Mouse (Mus musculus) heart, embryonic 12.5 days (tissue): ENCODE measurements around the gene Clip2. TPM values are rescaled to one million over a fixed set of nuclear protein-coding genes. Genes with fewer than 3 reads are reported as not detected.

ENCODE experiments used
- ATAC-seq: fragments of 200-750 bp; cut with Nextera tagmentation; 2 replicates; pipeline ENCODE4 v1.8.0; 2017; ENCODE audit warnings: moderate TSS enrichment, moderate library complexity; ENCODE audit not compliant: insufficient number of reproducible peaks, low FRiP score
- H3K27ac ChIP-seq: fragments of 300-500 bp; sonication (generic); 2 replicates; pipeline ENCODE4 v1.5.1; 2016; ENCODE audit warnings: mild to moderate bottlenecking, moderate library complexity; ENCODE audit not compliant: poor library complexity, severe bottlenecking
- H3K27me3 ChIP-seq: fragments of 300-500 bp; sonication (generic); replicated peaks from 2 replicates; pipeline ENCODE4 v1.6.1; 2016; ENCODE audit warnings: mild to moderate bottlenecking, moderate library complexity
- H3K36me3 ChIP-seq: fragments of 300-500 bp; sonication (generic); 2 replicates; pipeline ENCODE4 v1.6.1; 2016; ENCODE audit warnings: mild to moderate bottlenecking, moderate library complexity
- H3K4me1 ChIP-seq: fragments of 300-500 bp; sonication (generic); replicated peaks from 2 replicates; pipeline ENCODE4 v1.6.1; 2016; ENCODE audit warnings: mild to moderate bottlenecking
- H3K4me2 ChIP-seq: fragments of 300-500 bp; sonication (generic); 2 replicates; pipeline ENCODE4 v1.6.1; 2016; ENCODE audit warnings: mild to moderate bottlenecking, moderate library complexity
- H3K4me3 ChIP-seq: fragments of 300-500 bp; sonication (generic); 2 replicates; pipeline ENCODE4 v1.5.1; 2016; ENCODE audit warnings: mild to moderate bottlenecking
- H3K9ac ChIP-seq: fragments of 300-500 bp; sonication (generic); 2 replicates; pipeline ENCODE4 v1.6.1; 2016; ENCODE audit warnings: mild to moderate bottlenecking, moderate library complexity
- H3K9me3 ChIP-seq: fragments of 300-500 bp; sonication (generic); replicated peaks from 2 replicates; pipeline ENCODE4 v1.6.1; 2016; ENCODE audit warnings: mild to moderate bottlenecking, moderate library complexity
- WGBS: fragments of 180-500 bp; shearing (Covaris S2); methylation state at CpG from one replicate; pipeline ENCODE4 v1.1.7; 2016; 5-methylcytosine and 5-hydroxymethylcytosine counted together
- polyA plus RNA-seq: library from polyadenylated mRNA; unstranded; fragments of >200 nt; fragmentation: Nextera tagmentation; extraction: Ambion mirVana; gene quantifications from 2 replicates; pipeline ENCODE4 v1.2.1, GENCODE M21; 2016

Clip2 gene
- polyA plus RNA-seq, 1 experiment from 2014 or later: 2.7 TPM

GRCm38 (mm10) chr5:134560450-134561171, 8.4 kb upstream of the Clip2 start:
- Histone ChIP-seq H3K9ac (no peak overlapping the region), H3K36me3 (no peaks in the 10 kb centered on the region), H3K4me2 (no peak overlapping the region), H3K9me3 (peaks cover 3% of the 10 kb centered on the region; the same call in 1 of the 2 replicates), H3K4me3 (no peak overlapping the region), H3K27me3 (no peaks in the 10 kb centered on the region), H3K27ac (no peak overlapping the region), H3K4me1 (peaks cover 2% of the 10 kb centered on the region)
- ATAC-seq: no peak
- 73% methylated on average over 16 of the region's 16 CpGs for WGBS

DNA sequence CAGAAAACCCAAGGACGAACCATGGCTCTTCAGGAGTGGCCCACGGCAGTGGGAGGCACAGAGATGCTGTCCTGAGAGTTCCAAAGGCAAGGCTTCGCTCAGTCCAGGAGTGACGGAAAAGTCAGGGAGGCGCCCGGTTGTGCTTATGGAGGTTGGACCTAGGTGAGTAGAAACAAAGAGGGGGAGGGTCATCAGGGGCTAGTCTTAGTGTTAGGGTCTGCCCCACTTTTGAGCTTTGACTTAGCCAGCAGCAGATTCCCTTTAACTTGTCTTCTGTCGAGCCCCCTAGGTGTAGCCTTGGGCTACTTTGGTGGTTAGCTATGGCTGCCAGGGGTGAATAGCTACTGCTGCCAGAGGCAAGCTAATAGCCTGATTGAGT, 7.8 kb upstream of the Clip2 start, which contains the start of gene Syna:
Gene Syna (minus strand): TSS at position 101 of the 379 bp plus-strand sequence.
- Histone ChIP-seq H3K9ac (no peak within 1 kb of the TSS), H3K27me3 (no peaks in the 10 kb centered on the region), H3K36me3 (no peaks in the 10 kb centered on the region), H3K9me3 (peaks cover 3% of the 10 kb centered on the region; the same call in 1 of the 2 replicates), H3K4me3 (no peak within 1 kb of the TSS), H3K4me1 (peaks cover 8% of the 10 kb centered on the region), H3K27ac (no peak within 1 kb of the TSS), H3K4me2 (no peak within 1 kb of the TSS)
- 76% methylated on average over 7 of the region's 7 CpGs for WGBS
- no peak for ATAC-seq

DNA sequence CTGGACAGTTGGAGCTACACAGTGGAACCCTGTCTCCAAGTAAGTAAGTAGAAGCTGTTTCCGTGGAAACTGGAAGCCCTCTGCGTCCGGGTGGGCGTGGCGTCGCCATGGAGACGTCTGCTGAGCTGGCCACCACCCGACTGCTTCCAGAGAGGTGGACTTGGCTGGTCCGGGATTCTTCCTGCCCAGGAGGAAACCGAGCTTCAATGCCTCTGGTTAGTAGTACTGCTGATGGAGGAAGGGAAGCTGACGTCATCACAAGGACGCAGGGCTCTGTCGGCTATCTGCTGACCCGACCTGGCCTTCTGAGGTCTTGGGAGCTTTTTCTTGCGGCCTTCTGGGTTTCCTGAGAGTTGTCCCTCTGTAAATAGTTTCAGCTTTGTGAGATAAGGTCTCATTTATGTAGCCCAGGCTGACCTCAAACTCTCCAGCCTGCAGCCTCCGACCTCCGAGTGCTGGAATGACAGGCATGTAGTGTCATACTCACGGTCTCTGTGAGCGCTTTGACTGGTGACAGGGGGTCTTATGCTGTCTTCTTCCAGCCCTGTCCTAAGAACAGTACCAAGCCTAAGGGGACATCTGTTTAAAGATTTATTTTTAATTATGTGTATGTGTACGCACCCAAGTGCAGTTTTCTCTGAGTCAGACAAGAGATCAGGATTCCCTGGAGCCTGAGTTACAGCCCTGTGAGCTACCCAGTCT, 3.4 kb upstream of the Clip2 start:
- Histone ChIP-seq H3K4me2 (peak overlapping the region; percentile 46), H3K27ac (peak overlapping the region; percentile 37), H3K9me3 (0 out of 2 replicates have a peak, but pooled peaks cover 3% of the 10 kb centered on the region), H3K27me3 (0 out of 2 replicates have a peak, but pooled peaks cover 4% of the 10 kb centered on the region), H3K36me3 (no peaks in the 10 kb centered on the region), H3K4me1 (peaks cover 25% of the 10 kb centered on the region), H3K4me3 (no peak overlapping the region), H3K9ac (no peak overlapping the region)
- 8% methylated on average over 20 of the region's 20 CpGs for WGBS
- peak; percentile 65 for ATAC-seq

GRCm38 (mm10) chr5:134553951-134554546, 1.8 kb upstream of the Clip2 start:
- Histone ChIP-seq H3K4me1 (peaks cover 28% of the 10 kb centered on the region), H3K27me3 (0 out of 2 replicates have a peak, but pooled peaks cover 8% of the 10 kb centered on the region), H3K36me3 (no peaks in the 10 kb centered on the region), H3K27ac (no peak overlapping the region), H3K9me3 (0 out of 2 replicates have a peak, but pooled peaks cover 3% of the 10 kb centered on the region), H3K4me3 (no peak overlapping the region), H3K9ac (no peak overlapping the region), H3K4me2 (no peak overlapping the region)
- no peak for ATAC-seq
- WGBS: 77% methylated on average over 5 of the region's 5 CpGs

- Histone ChIP-seq H3K4me3 (peak overlapping the region; percentile 73), H3K27me3 (0 out of 2 replicates have a peak, but pooled peaks cover 8% of the 10 kb centered on the region), H3K4me1 (peaks cover 31% of the 10 kb centered on the region), H3K9ac (peak overlapping the region; percentile 78), H3K27ac (peak overlapping the region; percentile 84), H3K4me2 (peak overlapping the region; percentile 77), H3K36me3 (no peaks in the 10 kb centered on the region), H3K9me3 (no peaks in the 10 kb centered on the region)
- peak; percentile 19 for ATAC-seq
- 2% methylated on average over 51 of the region's 52 CpGs for WGBS
These were observed 763 bp downstream of the Clip2 start for GRCm38 (mm10) chr5:134551233-134552109.

DNA sequence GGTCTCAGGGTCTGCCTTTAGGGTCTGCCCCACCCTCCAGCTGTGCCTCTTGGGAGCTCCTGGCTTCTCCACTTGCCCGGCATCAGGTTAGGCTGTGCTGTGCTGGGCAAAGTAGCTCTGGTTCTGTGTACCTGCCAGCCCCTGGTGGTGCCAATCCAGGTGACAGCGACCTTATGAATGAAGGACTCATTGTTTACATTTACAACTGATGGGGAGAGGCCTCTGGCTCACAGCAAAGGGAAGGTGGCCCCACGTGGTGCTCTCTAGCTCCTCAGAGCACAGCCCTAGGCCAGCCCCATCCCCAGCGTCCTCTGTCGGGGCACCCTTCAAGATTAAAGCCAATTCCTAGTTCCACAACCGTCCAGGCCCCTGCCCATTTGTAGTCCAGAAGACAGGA, 1.4 kb downstream of the Clip2 start:
- peaks cover 31% of the 10 kb centered on the region for H3K4me1 ChIP-seq
- 0 out of 2 replicates have a peak, but pooled peaks cover 8% of the 10 kb centered on the region for H3K27me3 ChIP-seq
- H3K4me2 ChIP-seq: peak overlapping the region; percentile 77
- no peak for ATAC-seq
- WGBS: 12% methylated on average over 6 of the region's 6 CpGs
- H3K9me3 ChIP-seq: no peaks in the 10 kb centered on the region
- H3K9ac ChIP-seq: peak overlapping the region; percentile 78
- peak overlapping the region; percentile 84 for H3K27ac ChIP-seq
- no peaks in the 10 kb centered on the region for H3K36me3 ChIP-seq
- H3K4me3 ChIP-seq: peak overlapping the region; percentile 73

DNA sequence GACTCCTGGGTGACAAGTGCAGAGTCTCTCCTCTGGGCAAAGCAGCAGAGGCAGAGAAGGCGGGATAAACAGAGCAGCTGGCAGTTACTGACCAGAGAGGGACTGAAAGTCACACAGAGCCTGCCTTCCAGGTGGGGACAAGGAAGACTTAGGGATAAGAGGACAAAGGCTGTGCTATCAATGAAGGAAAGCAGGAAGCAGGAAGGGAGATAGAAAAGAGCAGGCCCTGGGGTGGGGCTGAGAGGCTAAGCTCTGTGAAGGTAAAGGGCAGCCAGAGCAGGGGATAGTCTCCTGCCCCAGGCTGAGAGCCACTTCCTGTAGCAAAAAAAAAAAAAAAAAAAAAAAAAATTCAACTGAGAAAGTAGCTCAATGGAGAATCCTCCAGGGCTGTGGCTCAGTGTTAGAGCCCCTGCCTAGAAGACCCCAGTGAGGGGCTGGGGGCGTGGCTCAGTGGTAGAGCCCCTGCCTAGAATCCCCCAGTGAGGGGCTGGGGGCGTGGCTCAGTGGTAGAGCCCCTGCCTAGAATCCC, 2.5 kb downstream of the Clip2 start:
- ATAC-seq: no peak
- Histone ChIP-seq H3K9me3 (no peaks in the 10 kb centered on the region), H3K9ac (no peak overlapping the region), H3K4me1 (peaks cover 22% of the 10 kb centered on the region), H3K4me2 (no peak overlapping the region), H3K4me3 (no peak overlapping the region), H3K27me3 (0 out of 2 replicates have a peak, but pooled peaks cover 8% of the 10 kb centered on the region), H3K36me3 (no peaks in the 10 kb centered on the region), H3K27ac (peak overlapping the region; percentile 10; the same call in 1 of the 2 replicates)
- 83% methylated on average over 3 of the region's 3 CpGs for WGBS

DNA sequence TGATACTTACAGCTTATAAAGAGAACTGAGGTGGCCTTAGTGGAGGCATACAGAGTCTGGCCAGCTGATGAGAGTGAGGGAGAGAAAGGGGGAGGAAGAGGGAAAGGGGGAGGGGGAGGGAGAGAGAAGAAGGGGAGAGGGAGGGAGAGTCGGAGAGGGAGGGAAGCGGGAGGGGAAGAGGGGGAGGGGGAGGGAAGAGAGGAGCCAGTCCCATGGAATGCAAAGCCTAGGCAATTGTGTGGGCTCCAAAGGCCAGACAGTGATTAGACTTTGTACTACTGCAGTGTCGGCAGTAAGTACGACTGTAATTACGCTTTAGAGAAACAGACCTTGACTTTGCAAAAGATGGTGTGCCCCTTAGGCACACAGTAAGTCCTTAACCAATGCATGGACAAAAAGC, 3.9 kb downstream of the Clip2 start:
- no peak overlapping the region for H3K27ac ChIP-seq
- 57% methylated on average over 5 of the region's 5 CpGs for WGBS
- H3K27me3 ChIP-seq: 0 out of 2 replicates have a peak, but pooled peaks cover 8% of the 10 kb centered on the region
- H3K9me3 ChIP-seq: no peaks in the 10 kb centered on the region
- ATAC-seq: no peak
- no peaks in the 10 kb centered on the region for H3K36me3 ChIP-seq
- H3K9ac ChIP-seq: no peak overlapping the region
- H3K4me2 ChIP-seq: no peak overlapping the region
- H3K4me1 ChIP-seq: peaks cover 22% of the 10 kb centered on the region
- H3K4me3 ChIP-seq: no peak overlapping the region

GRCm38 (mm10) chr5:134546790-134547189, 5.4 kb downstream of the Clip2 start:
- no peak for ATAC-seq
- Histone ChIP-seq H3K9me3 (no peaks in the 10 kb centered on the region), H3K27me3 (0 out of 2 replicates have a peak, but pooled peaks cover 8% of the 10 kb centered on the region), H3K4me1 (peaks cover 20% of the 10 kb centered on the region), H3K27ac (no peak overlapping the region), H3K4me2 (no peak overlapping the region), H3K4me3 (no peak overlapping the region), H3K36me3 (no peaks in the 10 kb centered on the region), H3K9ac (no peak overlapping the region)
- 74% methylated on average over 7 of the region's 7 CpGs for WGBS

DNA sequence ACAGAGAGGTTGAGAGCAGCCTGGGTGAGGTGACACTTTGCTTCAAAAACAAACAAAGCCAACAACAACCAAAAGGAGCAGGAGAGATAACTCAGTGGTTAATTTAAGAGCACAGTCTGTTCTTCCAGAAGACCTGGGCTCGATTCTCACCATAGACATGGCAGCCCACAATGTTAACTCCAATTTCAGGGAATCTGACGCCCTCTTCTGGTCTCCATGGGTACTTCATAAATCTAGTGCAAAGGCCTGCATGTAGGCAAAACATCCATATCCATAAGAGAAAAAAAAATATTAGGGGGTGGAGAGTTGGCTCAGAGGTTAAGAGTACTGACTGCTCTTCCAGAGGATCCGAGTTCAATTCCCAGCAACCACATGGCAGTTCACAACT, 7.0 kb downstream of the Clip2 start:
- H3K4me3 ChIP-seq: no peak overlapping the region
- 51% methylated on average over 3 of the region's 3 CpGs for WGBS
- no peaks in the 10 kb centered on the region for H3K9me3 ChIP-seq
- no peaks in the 10 kb centered on the region for H3K36me3 ChIP-seq
- no peaks in the 10 kb centered on the region for H3K27me3 ChIP-seq
- no peak overlapping the region for H3K4me2 ChIP-seq
- ATAC-seq: no peak
- peaks cover 21% of the 10 kb centered on the region for H3K4me1 ChIP-seq
- no peak overlapping the region for H3K9ac ChIP-seq
- no peak overlapping the region for H3K27ac ChIP-seq
